Mouse (Mus musculus): Measurements from ENCODE around the gene Txn1. TPM values are rescaled to one million over a fixed set of nuclear protein-coding genes. Genes with fewer than 3 reads are reported as not detected.
A peak's percentile ranks its signal among the peaks of the same experiment; 100 is the strongest.

Gene Txn1
- 476 and 493 TPM in 2 replicates for polyA plus RNA-seq (2015; fragmentation: Nextera tagmentation; extraction: Ambion mirVana)

DNA sequence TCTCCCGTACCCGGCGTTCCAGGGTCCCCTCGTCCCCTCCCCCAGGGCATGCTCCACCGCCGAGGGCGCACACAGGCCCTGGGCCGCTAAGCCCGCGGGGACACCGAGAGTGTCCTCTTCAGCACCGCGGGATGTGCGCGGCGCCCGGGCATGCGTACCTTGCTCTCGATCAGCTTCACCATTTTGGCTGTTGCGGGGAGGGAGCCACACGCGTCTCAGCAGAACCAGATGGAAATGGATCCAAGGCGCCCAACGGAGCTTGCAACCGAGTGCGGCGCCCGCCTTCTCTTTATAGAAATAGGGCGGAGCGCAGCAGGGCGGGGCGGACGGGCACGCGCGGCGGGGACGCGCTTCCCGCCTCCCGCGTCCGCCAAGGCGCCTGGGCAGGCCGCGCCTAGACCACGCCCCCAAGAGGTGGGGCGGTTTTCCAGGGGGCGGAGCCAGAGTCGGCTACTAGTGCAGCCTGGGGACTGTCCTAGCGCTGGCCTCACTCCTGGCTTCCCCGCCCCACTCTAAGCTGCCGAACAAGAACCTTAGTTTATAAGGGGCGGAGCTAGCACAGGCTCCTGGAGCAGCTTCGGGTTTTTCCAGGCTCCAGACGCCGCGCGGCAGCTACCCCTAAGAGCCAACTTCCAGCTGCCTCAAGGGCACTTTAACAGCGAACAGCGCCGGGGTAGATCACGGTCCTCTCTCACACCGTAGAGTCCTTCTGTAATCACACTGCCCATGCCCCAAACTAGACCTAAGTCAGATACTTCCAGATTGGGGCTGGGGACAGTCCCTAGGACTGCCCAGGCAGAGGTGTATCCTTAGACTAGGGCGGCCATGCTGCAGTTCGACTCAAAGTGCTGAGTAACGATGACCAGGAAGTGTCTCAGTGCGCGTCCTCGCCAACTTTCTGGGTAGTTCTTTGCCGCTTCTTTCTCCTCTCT is at the start of gene Txn1:
Gene Txn1 (minus strand): TSS at position 383 of the 932 bp plus-strand sequence.
- H3K27me3 ChIP-seq (replicated peaks): no peaks in the 10 kb centered on the region
- peak within 1 kb of the TSS; percentile 78 for H3K4me3 ChIP-seq (replicated peaks)
- H3K27ac ChIP-seq: peak within 1 kb of the TSS; percentile 99
- WGBS: under 1% methylated on average over 71 of the region's 71 CpGs
- peak within 1 kb of the TSS; percentile 75 for H3K4me2 ChIP-seq
- peak; percentile 97 for ATAC-seq (ENCODE audit: insufficient read depth, low FRiP score, low read depth)
- H3K9me3 ChIP-seq: no peaks in the 10 kb centered on the region
- H3K36me3 ChIP-seq: peaks cover 7% of the 10 kb centered on the region
- peaks cover 19% of the 10 kb centered on the region for H3K4me1 ChIP-seq
- peak within 1 kb of the TSS; percentile 71 for H3K9ac ChIP-seq

DNA sequence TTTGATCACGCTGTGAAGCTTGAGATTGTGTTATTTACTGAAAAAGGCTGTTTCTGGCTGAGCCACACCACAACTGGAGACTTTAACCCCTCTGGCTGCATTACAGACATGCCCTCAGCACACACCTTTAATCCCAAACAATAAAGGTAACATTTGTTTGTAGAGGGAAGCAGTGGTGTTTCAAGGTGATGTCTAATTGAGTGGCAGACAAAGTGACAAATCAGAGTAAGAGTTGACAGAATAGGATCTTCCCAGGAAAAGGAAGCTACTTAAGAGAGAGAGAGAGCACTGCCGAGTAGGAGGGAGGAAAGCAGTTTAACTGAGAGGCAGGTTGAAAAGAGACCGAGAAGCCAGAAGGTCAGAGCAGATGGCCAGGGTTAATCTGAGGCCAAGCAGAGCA is 47.3 kb upstream of the Txn1 start:
- H3K4me3 ChIP-seq (replicated peaks): no peak overlapping the region
- H3K27ac ChIP-seq: no peak overlapping the region
- ATAC-seq (ENCODE audit: insufficient read depth, low FRiP score, low read depth): no peak
- no peaks in the 10 kb centered on the region for H3K36me3 ChIP-seq
- no peak overlapping the region for H3K9ac ChIP-seq
- no peaks in the 10 kb centered on the region for H3K4me1 ChIP-seq
- no peak overlapping the region for H3K4me2 ChIP-seq
- WGBS: 55% methylated on average over 3 of the region's 3 CpGs
- no peaks in the 10 kb centered on the region for H3K27me3 ChIP-seq (replicated peaks)
- H3K9me3 ChIP-seq: no peaks in the 10 kb centered on the region

- H3K9ac ChIP-seq: no peak overlapping the region
- 74% methylated on average over 1 of the region's 1 CpGs for whole genome bisulfite sequencing
Observed at GRCm38 (mm10) chr4:57991425-57991824, 35.2 kb upstream of the Txn1 start.

DNA sequence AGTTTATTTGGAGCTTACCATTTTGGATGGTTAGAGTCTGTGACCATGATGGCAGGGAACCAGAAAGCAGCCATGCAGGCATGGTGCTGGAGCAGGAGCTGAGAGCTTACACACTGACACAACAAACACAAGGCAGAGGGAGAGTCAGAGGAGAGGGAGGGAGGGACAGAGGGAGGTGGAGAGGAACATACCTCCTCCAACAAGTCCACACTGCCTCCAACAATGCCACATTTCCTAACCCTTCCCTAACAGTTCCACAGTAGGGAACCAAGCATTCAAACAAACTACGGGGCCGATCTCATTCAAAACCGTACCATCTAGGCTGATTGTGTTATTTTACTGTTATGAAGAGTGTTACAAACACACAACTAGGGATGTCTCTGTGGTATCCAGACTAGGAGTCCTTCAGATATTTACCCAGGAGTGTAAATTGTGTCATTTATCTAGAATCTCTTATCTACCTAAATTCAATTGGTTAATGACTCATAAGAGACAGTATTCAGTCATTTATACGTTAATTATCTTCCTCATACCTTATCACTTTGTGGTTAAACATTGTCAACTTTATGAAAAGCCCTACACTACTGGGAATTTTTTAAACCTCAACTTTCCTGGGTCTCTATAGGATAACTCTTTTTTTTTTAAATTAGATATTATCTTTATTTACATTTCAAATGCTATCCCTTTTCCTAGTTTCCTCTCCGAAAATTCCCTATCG is 18.3 kb upstream of the Txn1 start:
- H3K9ac ChIP-seq: no peak overlapping the region
- H3K4me1 ChIP-seq: no peaks in the 10 kb centered on the region
- H3K36me3 ChIP-seq: no peaks in the 10 kb centered on the region
- 79% methylated on average over 6 of the region's 6 CpGs for WGBS
- no peak overlapping the region for H3K4me3 ChIP-seq (replicated peaks)
- no peak overlapping the region for H3K4me2 ChIP-seq
- ATAC-seq (ENCODE audit: insufficient read depth, low FRiP score, low read depth): no peak
- H3K9me3 ChIP-seq: no peaks in the 10 kb centered on the region
- no peak overlapping the region for H3K27ac ChIP-seq
- H3K27me3 ChIP-seq (replicated peaks): no peaks in the 10 kb centered on the region

More at GRCm38 (mm10) chr4:57991425-57991824, 35.2 kb upstream of the Txn1 start:
- Histone ChIP-seq H3K4me3 (replicated peaks) (no peak overlapping the region), H3K4me2 (no peak overlapping the region), H3K9me3 (no peaks in the 10 kb centered on the region), H3K27ac (no peak overlapping the region), H3K36me3 (no peaks in the 10 kb centered on the region), H3K4me1 (no peaks in the 10 kb centered on the region), H3K27me3 (replicated peaks) (no peaks in the 10 kb centered on the region)
- no peak for ATAC-seq (ENCODE audit: insufficient read depth, low FRiP score, low read depth)

DNA sequence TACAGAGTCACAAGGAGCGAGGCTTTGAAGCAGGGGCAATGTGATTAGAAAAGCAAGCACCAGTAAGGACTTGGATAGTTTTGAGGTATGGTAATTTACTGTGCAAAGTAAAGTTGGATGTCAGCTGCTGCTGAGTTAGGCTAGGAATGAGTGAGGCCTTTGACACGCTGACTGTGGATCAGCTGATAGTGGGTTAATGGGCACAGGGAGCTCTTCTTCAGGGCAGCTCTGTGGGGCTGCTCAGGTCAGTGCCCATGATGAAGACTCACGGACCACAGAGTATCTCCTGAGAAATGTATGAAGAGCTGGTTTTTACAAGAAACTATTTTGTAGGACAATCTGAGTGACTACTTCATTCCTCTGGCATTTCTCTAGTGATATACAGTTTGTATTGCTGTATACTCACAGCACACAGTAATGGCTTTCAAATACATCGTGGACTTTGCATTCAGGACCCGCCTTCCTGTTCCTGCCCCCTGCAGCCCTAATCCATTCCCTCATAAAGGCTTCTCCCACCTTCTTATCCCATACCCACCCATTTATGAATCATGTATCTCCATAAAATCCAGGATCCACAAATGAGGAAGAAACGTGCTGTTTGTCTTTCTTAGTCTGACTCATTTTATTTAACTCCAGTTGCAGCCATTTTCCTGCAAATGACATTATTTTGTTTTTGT is 17.5 kb upstream of the Txn1 start:
- Histone ChIP-seq H3K4me2 (no peak overlapping the region), H3K4me1 (no peaks in the 10 kb centered on the region), H3K9me3 (no peaks in the 10 kb centered on the region), H3K4me3 (replicated peaks) (no peak overlapping the region), H3K36me3 (no peaks in the 10 kb centered on the region), H3K9ac (no peak overlapping the region), H3K27me3 (replicated peaks) (no peaks in the 10 kb centered on the region), H3K27ac (no peak overlapping the region)
- WGBS: 72% methylated on average over 6 of the region's 6 CpGs
- ATAC-seq (ENCODE audit: insufficient read depth, low FRiP score, low read depth): no peak

- no peaks in the 10 kb centered on the region for H3K4me1 ChIP-seq
- ATAC-seq (ENCODE audit: insufficient read depth, low FRiP score, low read depth): no peak
Observed at GRCm38 (mm10) chr4:57970285-57970684, 14.1 kb upstream of the Txn1 start.

DNA sequence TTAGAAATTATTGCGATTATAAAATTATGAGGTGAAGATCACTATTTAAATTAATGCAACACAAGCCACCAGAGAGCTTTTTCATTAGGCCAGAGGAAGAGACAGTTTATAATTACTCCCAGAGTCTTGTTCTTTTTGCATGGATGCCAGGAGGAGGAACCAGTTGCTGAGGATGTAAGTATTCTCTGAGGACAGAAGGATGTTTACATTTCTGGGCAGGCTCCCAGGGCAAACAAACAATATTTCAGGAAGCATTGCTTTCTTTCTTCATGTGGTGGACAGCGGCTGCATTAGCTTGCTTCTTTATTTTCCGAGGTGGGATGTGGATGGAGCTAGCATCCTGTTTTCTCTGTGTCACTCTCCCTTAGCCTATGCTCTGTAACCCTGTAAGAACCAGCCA is 11.0 kb upstream of the Txn1 start:
- Histone ChIP-seq H3K4me1 (no peaks in the 10 kb centered on the region), H3K9me3 (no peaks in the 10 kb centered on the region), H3K27ac (no peak overlapping the region), H3K27me3 (replicated peaks) (no peaks in the 10 kb centered on the region), H3K4me2 (no peak overlapping the region), H3K9ac (no peak overlapping the region), H3K4me3 (replicated peaks) (no peak overlapping the region), H3K36me3 (no peaks in the 10 kb centered on the region)
- no peak for ATAC-seq (ENCODE audit: insufficient read depth, low FRiP score, low read depth)
- WGBS: 48% methylated on average over 3 of the region's 3 CpGs

More at GRCm38 (mm10) chr4:57970285-57970684, 14.1 kb upstream of the Txn1 start:
- no peak overlapping the region for H3K4me2 ChIP-seq
- no peak overlapping the region for H3K27ac ChIP-seq
- no peaks in the 10 kb centered on the region for H3K27me3 ChIP-seq (replicated peaks)
- H3K9me3 ChIP-seq: no peaks in the 10 kb centered on the region
- no peak overlapping the region for H3K4me3 ChIP-seq (replicated peaks)
- H3K36me3 ChIP-seq: no peaks in the 10 kb centered on the region
- no peak overlapping the region for H3K9ac ChIP-seq

DNA sequence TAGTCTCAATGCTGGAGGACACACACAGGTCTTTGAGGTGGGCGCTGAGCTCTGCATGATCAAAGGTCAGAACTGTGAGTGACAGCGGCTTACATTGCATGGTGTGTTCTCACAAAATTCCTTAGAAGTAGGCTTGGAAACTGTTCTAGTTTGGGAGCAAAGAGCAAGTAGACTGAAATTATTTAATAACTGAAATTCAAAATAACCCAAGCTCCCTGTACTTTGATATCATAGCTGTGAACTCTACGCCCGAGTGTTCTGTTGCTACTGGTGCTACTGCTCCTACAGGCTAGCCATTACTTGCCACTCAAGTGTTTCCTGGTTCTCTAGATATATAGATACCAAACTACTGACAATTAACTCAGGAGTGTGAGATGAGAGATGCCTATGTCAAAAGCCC is 9.3 kb upstream of the Txn1 start:
- Histone ChIP-seq H3K27ac (no peak overlapping the region), H3K9ac (no peak overlapping the region), H3K9me3 (no peaks in the 10 kb centered on the region), H3K4me3 (replicated peaks) (no peak overlapping the region), H3K27me3 (replicated peaks) (no peaks in the 10 kb centered on the region), H3K36me3 (no peaks in the 10 kb centered on the region), H3K4me1 (no peaks in the 10 kb centered on the region), H3K4me2 (no peak overlapping the region)
- WGBS: 90% methylated on average over 4 of the region's 4 CpGs
- ATAC-seq (ENCODE audit: insufficient read depth, low FRiP score, low read depth): no peak

- Histone ChIP-seq H3K4me3 (replicated peaks) (no peak overlapping the region), H3K4me1 (no peaks in the 10 kb centered on the region), H3K27ac (no peak overlapping the region), H3K9ac (no peak overlapping the region), H3K36me3 (no peaks in the 10 kb centered on the region), H3K9me3 (no peaks in the 10 kb centered on the region), H3K4me2 (no peak overlapping the region), H3K27me3 (replicated peaks) (no peaks in the 10 kb centered on the region)
- no peak for ATAC-seq (ENCODE audit: insufficient read depth, low FRiP score, low read depth)
- WGBS: 42% methylated on average over 1 of the region's 1 CpGs
Observed at GRCm38 (mm10) chr4:57964143-57964542, 7.9 kb upstream of the Txn1 start.

- no peaks in the 10 kb centered on the region for H3K27me3 ChIP-seq (replicated peaks)
- peaks cover 14% of the 10 kb centered on the region for H3K4me1 ChIP-seq
- no peak overlapping the region for H3K4me3 ChIP-seq (replicated peaks)
- H3K9ac ChIP-seq: no peak overlapping the region
- no peaks in the 10 kb centered on the region for H3K9me3 ChIP-seq
- H3K27ac ChIP-seq: no peak overlapping the region
- 80% methylated on average over 8 of the region's 8 CpGs for WGBS
- H3K36me3 ChIP-seq: no peaks in the 10 kb centered on the region
- no peak for ATAC-seq (ENCODE audit: insufficient read depth, low FRiP score, low read depth)
- no peak overlapping the region for H3K4me2 ChIP-seq
Observed at GRCm38 (mm10) chr4:57959056-57959455, 2.8 kb upstream of the Txn1 start.

DNA sequence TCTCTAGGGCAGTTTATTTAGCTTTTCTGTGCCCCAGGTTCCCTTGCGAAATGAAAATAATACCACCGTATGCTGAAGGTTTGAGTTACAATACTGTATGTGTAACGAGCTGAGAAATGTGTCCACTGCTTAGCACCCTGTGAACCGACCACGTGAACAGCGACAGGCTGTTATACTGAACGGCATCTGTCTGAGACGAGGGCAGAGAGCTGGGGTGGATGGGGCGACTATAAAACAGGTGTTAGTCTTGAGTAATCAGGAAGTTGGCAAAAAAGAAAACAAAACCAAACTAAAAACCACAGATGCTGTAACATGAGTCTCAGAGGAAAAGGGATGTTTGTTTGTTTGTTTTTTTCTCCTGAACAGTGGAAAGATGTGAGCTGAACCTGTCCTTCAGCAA is 1.9 kb upstream of the Txn1 start:
- Histone ChIP-seq H3K27ac (no peak overlapping the region), H3K36me3 (no peaks in the 10 kb centered on the region), H3K4me3 (replicated peaks) (no peak overlapping the region), H3K9me3 (no peaks in the 10 kb centered on the region), H3K4me2 (no peak overlapping the region), H3K9ac (no peak overlapping the region), H3K27me3 (replicated peaks) (no peaks in the 10 kb centered on the region), H3K4me1 (peaks cover 19% of the 10 kb centered on the region)
- ATAC-seq (ENCODE audit: insufficient read depth, low FRiP score, low read depth): no peak
- 68% methylated on average over 9 of the region's 9 CpGs for WGBS

Measured in stomach, embryonic 15.5 days (tissue).